Mouse (Mus musculus): Measurements from ENCODE around the gene Ddx47. TPM values are rescaled to one million over a fixed set of nuclear protein-coding genes. Genes with fewer than 3 reads are reported as not detected.

The Ddx47 gene
- 93.9 and 101 TPM in 2 replicates for polyA plus RNA-seq (2015; fragmentation: Nextera tagmentation; extraction: Ambion mirVana)

- ATAC-seq, result peak; percentile 96
- Histone ChIP-seq H3K36me3 (ENCODE audit: poor library complexity, severe bottlenecking) (peaks cover 29% of the 10 kb centered on the region), H3K27me3 (no peaks in the 10 kb centered on the region), H3K27ac (no peak within 1 kb of the TSS), H3K4me1 (peaks cover 8% of the 10 kb centered on the region), H3K9me3 (replicated peaks) (no peaks in the 10 kb centered on the region), H3K9ac (peak within 1 kb of the TSS; percentile 81), H3K4me2 (peak within 1 kb of the TSS; percentile 90), H3K4me3 (peak within 1 kb of the TSS; percentile 82)
- WGBS, result 5% methylated on average over 19 of the region's 19 CpGs
Observed at GRCm38 (mm10) chr6:135011048-135011733, at the start of gene Ddx47. Ddx47 (plus strand) TSS chr6:135011612.

DNA sequence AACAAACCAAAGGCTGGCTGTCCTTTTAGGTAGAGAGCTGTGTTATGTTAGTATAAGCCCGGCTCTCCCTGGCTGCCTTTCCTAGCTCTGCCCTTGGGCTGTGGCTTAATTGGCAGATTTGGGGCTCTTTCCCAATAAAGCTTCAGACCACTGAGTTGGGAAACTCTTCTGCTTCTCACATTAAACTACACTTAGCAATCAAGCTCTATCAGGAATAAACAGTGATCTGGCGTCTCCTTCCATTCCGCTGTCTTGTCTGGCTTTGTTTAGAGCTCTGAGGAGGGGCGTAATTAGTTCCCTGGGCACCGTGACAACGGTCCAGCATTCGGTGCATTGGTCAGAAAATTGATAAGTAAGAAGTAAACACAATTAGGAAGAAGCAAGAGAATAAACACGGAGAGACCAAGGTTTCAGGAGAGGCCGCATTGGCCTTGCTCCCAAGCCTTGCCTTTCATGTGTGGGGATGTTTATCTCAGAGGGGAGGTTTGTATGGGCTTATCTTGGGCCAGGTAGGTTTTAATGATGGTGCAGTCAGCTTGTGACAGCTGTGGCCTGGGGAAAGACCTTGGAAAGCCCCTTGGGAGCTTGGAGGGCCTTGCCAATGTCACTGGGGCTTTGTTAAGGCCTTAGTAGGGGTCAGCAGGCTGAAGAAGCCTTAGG lies 49.4 kb upstream of the Ddx47 start:
- H3K9me3 ChIP-seq (replicated peaks), result no peaks in the 10 kb centered on the region
- H3K27ac ChIP-seq, result peak overlapping the region; percentile 82
- H3K36me3 ChIP-seq (ENCODE audit: poor library complexity, severe bottlenecking), result peaks cover 3% of the 10 kb centered on the region; the same call in 1 of the 2 replicates
- H3K9ac ChIP-seq, result no peak overlapping the region
- H3K4me1 ChIP-seq, result peaks cover 38% of the 10 kb centered on the region
- H3K4me2 ChIP-seq, result no peak overlapping the region
- 0 out of 2 replicates have a peak, but pooled peaks cover 2% of the 10 kb centered on the region for H3K27me3 ChIP-seq
- H3K4me3 ChIP-seq, result no peak overlapping the region
- 26% methylated on average over 9 of the region's 9 CpGs for WGBS
- ATAC-seq, result peak; percentile 50

GRCm38 (mm10) chr6:134962518-134962893 lies 48.9 kb upstream of the Ddx47 start:
- Histone ChIP-seq H3K9ac (no peak overlapping the region), H3K27me3 (0 out of 2 replicates have a peak, but pooled peaks cover 2% of the 10 kb centered on the region), H3K9me3 (replicated peaks) (no peaks in the 10 kb centered on the region), H3K4me2 (no peak overlapping the region), H3K4me1 (peaks cover 38% of the 10 kb centered on the region), H3K36me3 (ENCODE audit: poor library complexity, severe bottlenecking) (peaks cover 3% of the 10 kb centered on the region; the same call in 1 of the 2 replicates), H3K27ac (peak overlapping the region; percentile 82), H3K4me3 (no peak overlapping the region)
- peak; percentile 78 for ATAC-seq
- 28% methylated on average over 5 of the region's 5 CpGs for WGBS

DNA sequence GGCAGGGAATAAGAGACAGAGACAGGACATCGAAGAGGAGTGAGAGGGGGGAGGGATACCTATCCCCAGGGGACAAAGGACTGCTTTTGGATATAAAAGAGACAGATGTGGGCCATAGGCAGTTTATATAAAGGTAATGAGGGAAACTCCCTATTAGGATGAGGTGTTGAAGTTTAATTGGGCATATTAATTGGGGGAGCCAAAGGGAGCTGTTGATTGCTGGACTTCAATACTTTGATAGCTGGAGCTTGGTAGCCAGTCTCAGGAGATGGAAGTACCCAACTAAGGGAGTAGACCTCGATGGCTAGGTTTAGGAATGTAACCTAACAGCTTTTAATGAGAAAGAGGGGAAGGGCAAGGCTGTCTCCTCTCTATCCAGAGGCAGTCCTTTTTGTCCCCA lies 47.5 kb upstream of the Ddx47 start:
- 0 out of 2 replicates have a peak, but pooled peaks cover 2% of the 10 kb centered on the region for H3K27me3 ChIP-seq
- no peaks in the 10 kb centered on the region for H3K9me3 ChIP-seq (replicated peaks)
- no peak overlapping the region for H3K9ac ChIP-seq
- H3K4me2 ChIP-seq, result no peak overlapping the region
- H3K27ac ChIP-seq, result peak overlapping the region; percentile 4; the same call in 1 of the 2 replicates
- H3K4me1 ChIP-seq, result peaks cover 38% of the 10 kb centered on the region
- 25% methylated on average over 2 of the region's 2 CpGs for WGBS
- ATAC-seq, result no peak
- no peak overlapping the region for H3K4me3 ChIP-seq
- H3K36me3 ChIP-seq (ENCODE audit: poor library complexity, severe bottlenecking), result no peaks in the 10 kb centered on the region

GRCm38 (mm10) chr6:134966681-134967080 lies 44.7 kb upstream of the Ddx47 start:
- WGBS, result 85% methylated on average over 5 of the region's 5 CpGs
- H3K4me2 ChIP-seq, result no peak overlapping the region
- no peak for ATAC-seq
- H3K4me3 ChIP-seq, result no peak overlapping the region
- H3K4me1 ChIP-seq, result peaks cover 18% of the 10 kb centered on the region
- no peaks in the 10 kb centered on the region for H3K36me3 ChIP-seq (ENCODE audit: poor library complexity, severe bottlenecking)
- H3K27ac ChIP-seq, result no peak overlapping the region
- H3K9ac ChIP-seq, result no peak overlapping the region
- H3K27me3 ChIP-seq, result no peaks in the 10 kb centered on the region
- no peaks in the 10 kb centered on the region for H3K9me3 ChIP-seq (replicated peaks)

- H3K4me3 ChIP-seq, result no peak overlapping the region
- H3K36me3 ChIP-seq (ENCODE audit: poor library complexity, severe bottlenecking), result no peaks in the 10 kb centered on the region
- no peak overlapping the region for H3K4me2 ChIP-seq
- H3K9me3 ChIP-seq (replicated peaks), result no peaks in the 10 kb centered on the region
- H3K9ac ChIP-seq, result no peak overlapping the region
- H3K4me1 ChIP-seq, result peaks cover 6% of the 10 kb centered on the region; the same call in 1 of the 2 replicates
- 86% methylated on average over 1 of the region's 1 CpGs for WGBS
- no peak for ATAC-seq
- H3K27me3 ChIP-seq, result no peaks in the 10 kb centered on the region
- H3K27ac ChIP-seq, result no peak overlapping the region
Observed at GRCm38 (mm10) chr6:134968326-134968725, 43.1 kb upstream of the Ddx47 start.

- 95% methylated on average over 2 of the region's 2 CpGs for WGBS
- Histone ChIP-seq H3K9me3 (replicated peaks) (no peaks in the 10 kb centered on the region), H3K4me2 (no peak overlapping the region), H3K27me3 (no peaks in the 10 kb centered on the region), H3K4me3 (no peak overlapping the region), H3K36me3 (ENCODE audit: poor library complexity, severe bottlenecking) (no peaks in the 10 kb centered on the region), H3K27ac (no peak overlapping the region), H3K4me1 (no peaks in the 10 kb centered on the region), H3K9ac (no peak overlapping the region)
- ATAC-seq, result no peak
Observed at GRCm38 (mm10) chr6:134969498-134969897, 41.9 kb upstream of the Ddx47 start.

GRCm38 (mm10) chr6:134972096-134972495 lies 39.3 kb upstream of the Ddx47 start:
- Histone ChIP-seq H3K9ac (no peak overlapping the region), H3K27ac (no peak overlapping the region), H3K4me2 (no peak overlapping the region), H3K4me3 (no peak overlapping the region), H3K4me1 (no peaks in the 10 kb centered on the region), H3K27me3 (no peaks in the 10 kb centered on the region), H3K36me3 (ENCODE audit: poor library complexity, severe bottlenecking) (no peaks in the 10 kb centered on the region), H3K9me3 (replicated peaks) (no peaks in the 10 kb centered on the region)
- WGBS, result 60% methylated on average over 4 of the region's 4 CpGs
- no peak for ATAC-seq

DNA sequence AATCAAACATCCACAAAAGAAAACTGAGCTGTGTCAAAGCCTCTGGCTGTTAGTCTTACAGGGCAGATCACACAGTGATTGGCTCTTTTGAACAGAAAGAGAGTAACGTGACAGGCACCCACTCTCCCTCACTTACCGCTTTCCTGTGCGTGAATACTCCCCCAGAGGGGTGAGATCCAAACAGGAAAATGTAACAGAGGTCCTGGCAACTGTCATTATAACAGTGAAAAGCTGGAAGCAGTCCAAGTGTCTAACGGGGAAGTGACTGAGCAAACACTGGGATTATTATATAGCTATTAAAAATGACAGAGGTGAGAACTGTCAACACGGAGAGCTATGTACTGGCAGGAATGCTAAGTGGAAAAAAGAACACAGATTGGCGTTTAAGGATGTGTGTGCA lies 34.8 kb upstream of the Ddx47 start:
- Histone ChIP-seq H3K27me3 (no peaks in the 10 kb centered on the region), H3K36me3 (ENCODE audit: poor library complexity, severe bottlenecking) (no peaks in the 10 kb centered on the region), H3K4me1 (peaks cover 7% of the 10 kb centered on the region), H3K4me3 (no peak overlapping the region), H3K4me2 (no peak overlapping the region), H3K9me3 (replicated peaks) (no peaks in the 10 kb centered on the region), H3K27ac (0 out of 2 replicates have a peak overlapping the region, but pooled peaks have one; percentile 4), H3K9ac (no peak overlapping the region)
- whole genome bisulfite sequencing, result 36% methylated on average over 6 of the region's 6 CpGs
- peak; percentile 75 for ATAC-seq

- ATAC-seq, result no peak
- 40% methylated on average over 22 of the region's 22 CpGs for WGBS
Observed at GRCm38 (mm10) chr6:134981231-134982062, 30.0 kb upstream of the Ddx47 start, which contains the start of gene Apold1. Apold1 (plus strand) TSS chr6:134981718.

DNA sequence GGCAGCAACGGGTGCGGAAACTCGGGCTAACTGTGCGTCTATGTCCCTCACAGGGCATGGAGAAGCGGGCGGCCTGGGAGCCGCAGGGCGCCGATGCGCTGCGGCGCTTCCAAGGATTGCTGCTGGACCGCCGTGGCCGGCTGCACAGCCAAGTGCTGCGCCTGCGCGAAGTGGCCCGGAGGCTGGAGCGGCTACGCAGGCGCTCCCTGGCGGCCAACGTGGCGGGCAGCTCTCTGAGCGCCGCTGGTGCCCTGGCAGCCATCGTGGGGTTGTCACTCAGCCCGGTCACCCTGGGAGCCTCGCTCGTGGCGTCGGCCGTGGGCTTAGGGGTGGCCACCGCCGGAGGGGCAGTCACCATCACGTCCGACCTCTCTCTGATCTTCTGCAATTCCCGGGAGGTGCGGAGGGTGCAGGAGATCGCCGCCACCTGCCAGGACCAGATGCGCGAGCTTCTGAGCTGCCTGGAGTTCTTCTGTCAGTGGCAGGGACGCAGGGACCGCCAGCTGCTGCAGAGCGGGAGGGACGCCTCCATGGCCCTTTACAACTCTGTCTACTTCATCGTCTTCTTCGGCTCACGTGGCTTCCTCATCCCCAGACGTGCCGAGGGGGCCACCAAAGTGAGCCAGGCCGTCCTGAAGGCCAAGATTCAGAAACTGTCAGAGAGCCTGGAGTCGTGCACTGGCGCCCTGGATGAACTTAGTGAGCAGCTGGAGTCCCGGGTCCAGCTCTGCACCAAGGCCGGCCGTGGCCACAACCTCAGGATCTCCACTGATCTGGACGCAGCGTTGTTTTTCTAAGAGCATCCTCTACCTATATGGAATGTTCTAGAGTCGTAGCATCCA lies 27.7 kb upstream of the Ddx47 start:
- Histone ChIP-seq H3K4me2 (peak overlapping the region; percentile 75), H3K36me3 (ENCODE audit: poor library complexity, severe bottlenecking) (no peaks in the 10 kb centered on the region), H3K9me3 (replicated peaks) (no peaks in the 10 kb centered on the region), H3K9ac (peak overlapping the region; percentile 70), H3K27me3 (no peaks in the 10 kb centered on the region), H3K4me3 (peak overlapping the region; percentile 55), H3K4me1 (peaks cover 21% of the 10 kb centered on the region), H3K27ac (no peak overlapping the region)
- ATAC-seq, result peak; percentile 91
- 3% methylated on average over 61 of the region's 62 CpGs for WGBS

More at GRCm38 (mm10) chr6:134981231-134982062, 30.0 kb upstream of the Ddx47 start, which contains the start of gene Apold1:
- H3K9me3 ChIP-seq (replicated peaks), result no peaks in the 10 kb centered on the region
- H3K27me3 ChIP-seq, result no peaks in the 10 kb centered on the region
- peak within 1 kb of the TSS; percentile 35 for H3K4me2 ChIP-seq
- H3K4me3 ChIP-seq, result 0 out of 2 replicates have a peak within 1 kb of the TSS, but pooled peaks have one; percentile 5
- no peak within 1 kb of the TSS for H3K27ac ChIP-seq
- H3K36me3 ChIP-seq (ENCODE audit: poor library complexity, severe bottlenecking), result no peaks in the 10 kb centered on the region
- no peak within 1 kb of the TSS for H3K9ac ChIP-seq
- peaks cover 21% of the 10 kb centered on the region for H3K4me1 ChIP-seq
